Mouse (Mus musculus): ENCODE measurements around the gene Golph3l.

- TF ChIP-seq CTCF (IDR thresholded peaks at IDR 0.05; ENCODE audit: control insufficient read depth, insufficient read depth, insufficient read length) (no peak), MAX (IDR thresholded peaks at IDR 0.05) (no peak), USF1 (IDR thresholded peaks at IDR 0.05; ENCODE audit: low read depth) (no peak), MYOD1 (IDR thresholded peaks at IDR 0.05; ENCODE audit: control insufficient read depth, insufficient read length, low read depth) (no peak), CEBPB (IDR thresholded peaks at IDR 0.05; ENCODE audit: low read depth) (no peak), FOSL1 (IDR thresholded peaks at IDR 0.05; ENCODE audit: insufficient read depth, low read length, poor library complexity, severe bottlenecking) (no peak)
These were observed 46.6 kb upstream of the Golph3l start for GRCm38 (mm10) chr3:95542171-95542570.

Data from C2C12 (cell line).